Mouse (Mus musculus): ENCODE data around the gene Tmem150c. TPM values are rescaled to one million over a fixed set of nuclear protein-coding genes. Genes with fewer than 3 reads are reported as not detected.

The Tmem150c gene
- polyA plus RNA-seq (2014; fragmentation: Nextera tagmentation; extraction: Ambion mirVana), result 1.1 and 1.4 TPM in 2 replicates

- ATAC-seq (replicated peaks; ENCODE audit: low FRiP score, low TSS enrichment, low read depth) (0 out of 2 replicates have a peak, but pooled peaks have one; percentile 36), DNase-seq (ENCODE audit: low spot score) (no peak)
- 14% methylated on average over 6 of the region's 6 CpGs for WGBS
- no peaks in the 10 kb centered on the region for H3K36me3 ChIP-seq (ENCODE audit: control insufficient read depth, insufficient read depth, low read length)
- peak within 1 kb of the TSS; percentile 100 for H3K4me2 ChIP-seq (ENCODE audit: low read length)
- H3K27me3 ChIP-seq (replicated peaks; ENCODE audit: control insufficient read depth, insufficient read depth, low read length), result peaks cover 24% of the 10 kb centered on the region
- H3K4me3 ChIP-seq (ENCODE audit: low read depth, low read length), result peak within 1 kb of the TSS; percentile 64
- H3K27ac ChIP-seq (ENCODE audit: low read depth), result no peak within 1 kb of the TSS
- H3K4me1 ChIP-seq (replicated peaks; ENCODE audit: control insufficient read depth, insufficient read depth, low read length), result 0 out of 2 replicates have a peak, but pooled peaks cover 3% of the 10 kb centered on the region
- peak within 1 kb of the TSS; percentile 58 for H3K9ac ChIP-seq (ENCODE audit: low read length)
- H3K9me3 ChIP-seq (ENCODE audit: control insufficient read depth, low read length), result no peaks in the 10 kb centered on the region
These were observed at the start of gene Tmem150c for GRCm38 (mm10) chr5:100159638-100159973. Gene Tmem150c, minus strand, starts transcription at chr5:100159808.

- no peaks in the 10 kb centered on the region for H3K36me3 ChIP-seq (ENCODE audit: control insufficient read depth, insufficient read depth, low read length)
- H3K9me3 ChIP-seq (ENCODE audit: control insufficient read depth, low read length), result no peaks in the 10 kb centered on the region
- 0 out of 2 replicates have a peak, but pooled peaks cover 2% of the 10 kb centered on the region for H3K4me1 ChIP-seq (replicated peaks; ENCODE audit: control insufficient read depth, insufficient read depth, low read length)
- no peak for DNase-seq (ENCODE audit: low spot score)
- no peaks in the 10 kb centered on the region for H3K27me3 ChIP-seq (replicated peaks; ENCODE audit: control insufficient read depth, insufficient read depth, low read length)
- no peak overlapping the region; the same call in 1 of the 2 replicates for H3K27ac ChIP-seq (ENCODE audit: low read depth)
- WGBS, result 34% methylated on average over 7 of the region's 7 CpGs
- peak; percentile 53; the same call in 1 of the 2 replicates for ATAC-seq (replicated peaks; ENCODE audit: low FRiP score, low TSS enrichment, low read depth)
- no peak overlapping the region for H3K9ac ChIP-seq (ENCODE audit: low read length)
- no peak overlapping the region for H3K4me3 ChIP-seq (ENCODE audit: low read depth, low read length)
- no peak overlapping the region for H3K4me2 ChIP-seq (ENCODE audit: low read length)
These were observed 49.5 kb upstream of the Tmem150c start for GRCm38 (mm10) chr5:100209093-100209492.

DNA sequence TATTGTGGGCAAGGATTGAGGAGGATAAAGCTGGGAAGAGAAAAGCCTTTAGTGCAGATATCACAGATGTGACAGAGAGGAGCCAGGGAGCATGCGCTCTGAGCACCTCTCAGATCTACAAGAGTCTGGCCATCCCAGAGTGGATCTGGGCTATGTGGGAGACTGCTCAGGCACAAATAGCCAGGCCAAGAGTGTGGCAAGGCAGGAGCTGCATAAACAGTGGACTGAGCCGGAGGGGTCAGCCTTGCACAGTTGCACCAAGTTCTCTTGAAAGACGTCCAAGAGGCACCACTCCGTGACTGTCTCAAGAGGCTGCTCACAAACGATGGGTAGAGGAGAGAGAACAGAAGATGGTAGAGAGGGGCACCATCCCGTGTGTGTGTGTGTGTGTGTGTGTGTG lies 47.1 kb upstream of the Tmem150c start:
- 59% methylated on average over 6 of the region's 6 CpGs for WGBS
- no peak overlapping the region for H3K9ac ChIP-seq (ENCODE audit: low read length)
- H3K4me1 ChIP-seq (replicated peaks; ENCODE audit: control insufficient read depth, insufficient read depth, low read length), result 0 out of 2 replicates have a peak, but pooled peaks cover 2% of the 10 kb centered on the region
- no peaks in the 10 kb centered on the region for H3K36me3 ChIP-seq (ENCODE audit: control insufficient read depth, insufficient read depth, low read length)
- DNase-seq (ENCODE audit: low spot score) (no peak), ATAC-seq (replicated peaks; ENCODE audit: low FRiP score, low TSS enrichment, low read depth) (no peak)
- no peaks in the 10 kb centered on the region for H3K27me3 ChIP-seq (replicated peaks; ENCODE audit: control insufficient read depth, insufficient read depth, low read length)
- H3K9me3 ChIP-seq (ENCODE audit: control insufficient read depth, low read length), result no peaks in the 10 kb centered on the region
- no peak overlapping the region for H3K4me2 ChIP-seq (ENCODE audit: low read length)
- H3K27ac ChIP-seq (ENCODE audit: low read depth), result no peak overlapping the region
- H3K4me3 ChIP-seq (ENCODE audit: low read depth, low read length), result no peak overlapping the region

DNA sequence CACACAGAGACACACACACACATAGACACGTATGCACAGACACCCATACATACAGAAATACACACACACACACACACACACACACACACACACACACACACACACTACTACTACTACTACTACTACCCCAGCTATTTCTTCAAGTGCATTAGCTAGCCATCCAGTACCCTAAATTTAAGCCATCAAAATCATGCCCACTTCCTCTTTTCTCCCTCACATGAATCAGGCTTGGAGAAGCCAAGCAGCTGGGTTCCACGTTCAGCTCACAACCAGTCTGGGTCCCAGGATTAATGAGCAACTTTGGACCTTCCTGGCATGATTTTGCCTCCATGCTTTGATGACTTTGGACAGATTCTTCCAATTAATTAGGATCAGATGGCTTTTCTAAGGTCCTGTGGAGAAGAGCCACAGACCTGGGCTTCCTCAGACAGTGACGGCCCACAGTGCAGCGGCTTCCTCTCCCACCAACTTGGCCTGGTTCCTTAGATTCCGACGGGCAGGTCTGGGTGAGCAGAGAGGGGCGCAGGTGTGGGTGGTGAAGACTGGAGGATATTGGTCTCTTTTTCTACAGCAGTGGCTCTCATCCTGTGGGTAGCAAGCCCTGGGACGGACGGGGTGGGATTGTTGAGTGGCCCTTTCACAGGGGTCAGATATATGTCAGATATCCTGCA lies 46.0 kb upstream of the Tmem150c start:
- DNase-seq (ENCODE audit: low spot score) (no peak), ATAC-seq (replicated peaks; ENCODE audit: low FRiP score, low TSS enrichment, low read depth) (no peak)
- Histone ChIP-seq H3K9me3 (ENCODE audit: control insufficient read depth, low read length) (no peaks in the 10 kb centered on the region), H3K36me3 (ENCODE audit: control insufficient read depth, insufficient read depth, low read length) (no peaks in the 10 kb centered on the region), H3K27me3 (replicated peaks; ENCODE audit: control insufficient read depth, insufficient read depth, low read length) (no peaks in the 10 kb centered on the region), H3K9ac (ENCODE audit: low read length) (no peak overlapping the region), H3K4me3 (ENCODE audit: low read depth, low read length) (no peak overlapping the region), H3K27ac (ENCODE audit: low read depth) (no peak overlapping the region), H3K4me2 (ENCODE audit: low read length) (no peak overlapping the region), H3K4me1 (replicated peaks; ENCODE audit: control insufficient read depth, insufficient read depth, low read length) (0 out of 2 replicates have a peak, but pooled peaks cover 2% of the 10 kb centered on the region)
- 79% methylated on average over 9 of the region's 9 CpGs for WGBS

DNA sequence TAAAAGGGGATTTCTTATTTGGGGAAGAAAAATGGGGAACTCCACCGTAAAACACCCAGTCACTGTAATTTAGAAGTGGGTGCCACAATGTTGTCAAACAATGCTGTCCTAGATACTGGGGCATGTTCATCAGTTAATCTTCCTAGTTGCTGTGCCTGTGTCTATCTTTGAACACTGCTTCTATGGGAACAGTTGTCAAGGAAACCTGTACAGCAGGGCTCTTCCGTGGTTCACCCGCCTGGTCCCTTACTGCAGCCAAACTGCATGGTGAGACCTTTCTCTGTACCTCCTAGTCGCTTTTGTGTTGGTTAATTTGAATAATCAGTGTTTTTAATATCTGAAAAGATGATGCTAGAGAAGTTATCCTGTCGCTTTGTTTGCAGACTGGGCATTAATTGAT lies 41.2 kb upstream of the Tmem150c start:
- Histone ChIP-seq H3K4me3 (ENCODE audit: low read depth, low read length) (no peak overlapping the region), H3K9me3 (ENCODE audit: control insufficient read depth, low read length) (no peaks in the 10 kb centered on the region), H3K4me2 (ENCODE audit: low read length) (no peak overlapping the region), H3K9ac (ENCODE audit: low read length) (no peak overlapping the region), H3K27ac (ENCODE audit: low read depth) (no peak overlapping the region), H3K36me3 (ENCODE audit: control insufficient read depth, insufficient read depth, low read length) (no peaks in the 10 kb centered on the region), H3K4me1 (replicated peaks; ENCODE audit: control insufficient read depth, insufficient read depth, low read length) (peaks cover 14% of the 10 kb centered on the region), H3K27me3 (replicated peaks; ENCODE audit: control insufficient read depth, insufficient read depth, low read length) (no peaks in the 10 kb centered on the region)
- WGBS, result 50% methylated on average over 5 of the region's 5 CpGs
- no peak for DNase-seq (ENCODE audit: low spot score)
- ATAC-seq (replicated peaks; ENCODE audit: low FRiP score, low TSS enrichment, low read depth), result no peak

DNA sequence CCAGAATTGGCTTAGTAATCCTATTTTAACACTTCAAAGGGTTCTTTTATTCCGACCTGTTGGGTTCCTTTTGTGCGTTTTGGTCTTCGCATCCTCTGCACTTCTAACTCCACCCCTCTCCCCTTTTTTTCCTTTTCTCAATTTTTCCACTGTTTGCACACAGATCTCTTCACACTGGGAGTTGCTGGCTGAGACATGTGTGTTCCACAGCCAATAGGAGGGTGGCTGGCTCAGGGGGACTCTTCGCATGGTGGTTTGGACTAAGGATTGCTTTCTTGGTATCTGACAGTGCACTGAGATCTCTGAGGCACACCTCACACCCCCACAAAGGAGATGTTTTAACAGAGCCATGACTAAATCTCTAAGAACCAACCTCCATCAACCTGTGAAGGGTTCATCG lies 40.7 kb upstream of the Tmem150c start:
- ATAC-seq (replicated peaks; ENCODE audit: low FRiP score, low TSS enrichment, low read depth) (no peak), DNase-seq (ENCODE audit: low spot score) (no peak)
- Histone ChIP-seq H3K4me1 (replicated peaks; ENCODE audit: control insufficient read depth, insufficient read depth, low read length) (peaks cover 14% of the 10 kb centered on the region), H3K4me2 (ENCODE audit: low read length) (no peak overlapping the region), H3K27me3 (replicated peaks; ENCODE audit: control insufficient read depth, insufficient read depth, low read length) (no peaks in the 10 kb centered on the region), H3K27ac (ENCODE audit: low read depth) (no peak overlapping the region), H3K4me3 (ENCODE audit: low read depth, low read length) (no peak overlapping the region), H3K9me3 (ENCODE audit: control insufficient read depth, low read length) (no peaks in the 10 kb centered on the region), H3K9ac (ENCODE audit: low read length) (no peak overlapping the region), H3K36me3 (ENCODE audit: control insufficient read depth, insufficient read depth, low read length) (no peaks in the 10 kb centered on the region)
- 82% methylated on average over 5 of the region's 5 CpGs for WGBS

- Histone ChIP-seq H3K4me1 (replicated peaks; ENCODE audit: control insufficient read depth, insufficient read depth, low read length) (peaks cover 14% of the 10 kb centered on the region), H3K27me3 (replicated peaks; ENCODE audit: control insufficient read depth, insufficient read depth, low read length) (no peaks in the 10 kb centered on the region), H3K9me3 (ENCODE audit: control insufficient read depth, low read length) (no peaks in the 10 kb centered on the region), H3K36me3 (ENCODE audit: control insufficient read depth, insufficient read depth, low read length) (no peaks in the 10 kb centered on the region), H3K27ac (ENCODE audit: low read depth) (no peak overlapping the region), H3K4me3 (ENCODE audit: low read depth, low read length) (no peak overlapping the region), H3K4me2 (ENCODE audit: low read length) (no peak overlapping the region), H3K9ac (ENCODE audit: low read length) (no peak overlapping the region)
- DNase-seq (ENCODE audit: low spot score) (no peak), ATAC-seq (replicated peaks; ENCODE audit: low FRiP score, low TSS enrichment, low read depth) (no peak)
- 63% methylated on average over 7 of the region's 7 CpGs for WGBS
These were observed 39.7 kb upstream of the Tmem150c start for GRCm38 (mm10) chr5:100199092-100199853.

DNA sequence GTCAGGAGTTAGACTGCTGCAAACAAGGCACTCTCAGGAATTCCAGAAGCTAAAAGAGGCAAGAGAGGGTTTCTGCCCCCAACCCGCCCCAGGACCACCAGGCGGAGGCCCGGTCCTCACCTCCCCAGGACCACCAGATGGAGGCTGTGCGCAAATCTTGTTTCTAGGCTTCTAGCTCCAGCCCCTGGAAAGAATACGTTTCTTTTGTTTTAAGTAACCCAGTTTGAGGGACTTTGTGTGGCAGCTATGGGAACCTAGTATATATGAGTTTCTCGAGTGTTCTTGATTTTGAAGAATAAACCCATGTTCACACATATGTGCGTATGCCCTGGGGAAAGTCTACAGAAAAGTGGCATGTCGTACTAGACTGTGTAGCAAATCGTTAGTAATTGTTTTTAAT lies 37.9 kb upstream of the Tmem150c start:
- no peak overlapping the region for H3K9ac ChIP-seq (ENCODE audit: low read length)
- no peaks in the 10 kb centered on the region for H3K9me3 ChIP-seq (ENCODE audit: control insufficient read depth, low read length)
- H3K36me3 ChIP-seq (ENCODE audit: control insufficient read depth, insufficient read depth, low read length), result no peaks in the 10 kb centered on the region
- no peak overlapping the region for H3K4me3 ChIP-seq (ENCODE audit: low read depth, low read length)
- H3K4me1 ChIP-seq (replicated peaks; ENCODE audit: control insufficient read depth, insufficient read depth, low read length), result peaks cover 14% of the 10 kb centered on the region
- WGBS, result 69% methylated on average over 9 of the region's 9 CpGs
- H3K27ac ChIP-seq (ENCODE audit: low read depth), result peak overlapping the region; percentile 30; the same call in 1 of the 2 replicates
- ATAC-seq (replicated peaks; ENCODE audit: low FRiP score, low TSS enrichment, low read depth) (no peak), DNase-seq (ENCODE audit: low spot score) (no peak)
- H3K27me3 ChIP-seq (replicated peaks; ENCODE audit: control insufficient read depth, insufficient read depth, low read length), result no peaks in the 10 kb centered on the region
- peak overlapping the region; percentile 18; the same call in 1 of the 2 replicates for H3K4me2 ChIP-seq (ENCODE audit: low read length)
